Mouse (Mus musculus) forebrain, embryonic 16.5 days (tissue): Measurements from ENCODE around the gene Hist1h2ae. TPM values are rescaled to one million over a fixed set of nuclear protein-coding genes. Genes with fewer than 3 reads are reported as not detected.
A peak's percentile ranks its signal among the peaks of the same experiment; 100 is the strongest.
"Not testable (repeated sequence)": the region's sequence is repeated elsewhere in the genome, so short reads cannot be mapped to it uniquely, and the experiment has no call there.

ENCODE experiments used
- ATAC-seq: fragments of 200-750 bp; cut with Nextera tagmentation; 2 replicates; pipeline ENCODE4 v1.8.0; 2017; ENCODE audit warnings: mild to moderate bottlenecking, moderate library complexity
- H3K27ac ChIP-seq: fragments of 300-500 bp; sonication (generic); 2 replicates; pipeline ENCODE4 v1.5.1; 2014; ENCODE audit warnings: low read length, control low read depth
- H3K27me3 ChIP-seq: fragments of 300-500 bp; sonication (generic); replicated peaks from 2 replicates; pipeline ENCODE4 v1.6.1; 2014; ENCODE audit warnings: low read length; ENCODE audit not compliant: control insufficient read depth, insufficient read depth
- H3K36me3 ChIP-seq: fragments of 300-500 bp; sonication (generic); 2 replicates; pipeline ENCODE4 v1.6.1; 2014; ENCODE audit not compliant: control insufficient read depth, insufficient read depth
- H3K4me1 ChIP-seq: fragments of 300-500 bp; sonication (generic); replicated peaks from 2 replicates; pipeline ENCODE4 v1.6.1; 2014; ENCODE audit warnings: low read length; ENCODE audit not compliant: control insufficient read depth, insufficient read depth
- H3K4me2 ChIP-seq: fragments of 300-500 bp; sonication (generic); 2 replicates; pipeline ENCODE4 v1.6.1; 2014; ENCODE audit warnings: mild to moderate bottlenecking, low read length, control low read depth
- H3K4me3 ChIP-seq: fragments of 300-500 bp; sonication (generic); replicated peaks from 2 replicates; pipeline ENCODE4 v1.5.1; 2014; ENCODE audit warnings: mild to moderate bottlenecking, low read length, control low read depth
- H3K9ac ChIP-seq: fragments of 300-500 bp; sonication (generic); replicated peaks from 2 replicates; pipeline ENCODE4 v1.6.1; 2014; ENCODE audit warnings: low read depth, low read length, control low read depth
- H3K9me3 ChIP-seq: fragments of 300-500 bp; sonication (generic); 2 replicates; pipeline ENCODE4 v1.6.1; 2016; ENCODE audit warnings: low read length; ENCODE audit not compliant: control insufficient read depth
- WGBS: fragments of 180-500 bp; shearing (Covaris S2); extraction: QIAGEN DNeasy Blood & Tissue Kit; methylation state at CpG from one replicate; pipeline ENCODE4 v1.1.7; 2014; 5-methylcytosine and 5-hydroxymethylcytosine counted together
- polyA plus RNA-seq: library from polyadenylated mRNA; unstranded; fragments of >200 nt; fragmentation: Nextera tagmentation; extraction: Ambion mirVana; gene quantifications from 2 replicates; pipeline ENCODE4 v1.2.1, GENCODE M21; 2015

The Hist1h2ae gene
- polyA plus RNA-seq, 1 experiment from 2014 or later = 33.0 TPM

DNA sequence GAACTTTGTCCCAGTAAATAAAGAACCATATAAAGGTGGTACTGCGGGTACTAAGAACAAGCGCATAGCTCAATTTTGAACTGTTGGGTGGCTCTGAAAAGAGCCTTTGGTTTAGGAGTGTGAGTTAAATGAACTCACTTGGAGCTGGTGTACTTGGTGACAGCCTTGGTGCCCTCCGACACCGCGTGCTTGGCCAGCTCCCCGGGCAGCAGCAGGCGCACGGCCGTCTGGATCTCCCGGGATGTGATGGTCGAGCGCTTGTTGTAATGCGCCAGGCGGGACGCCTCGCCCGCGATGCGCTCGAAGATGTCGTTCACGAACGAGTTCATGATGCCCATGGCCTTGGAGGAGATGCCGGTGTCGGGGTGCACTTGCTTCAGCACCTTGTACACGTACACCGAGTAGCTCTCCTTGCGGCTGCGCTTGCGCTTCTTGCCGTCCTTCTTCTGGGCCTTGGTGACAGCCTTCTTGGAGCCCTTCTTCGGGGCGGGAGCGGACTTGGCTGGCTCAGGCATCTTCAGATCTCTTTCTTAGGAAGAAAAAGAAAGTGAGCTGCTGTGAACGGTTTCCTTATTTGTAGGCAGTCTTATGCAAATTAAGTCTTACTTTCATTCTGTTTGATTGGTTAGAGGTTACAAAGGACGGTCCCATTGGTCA, 14.6 kb upstream of the Hist1h2ae start:
- Histone ChIP-seq H3K4me3 (peak overlapping the region; percentile 49), H3K4me2 (peak overlapping the region; percentile 60), H3K27ac (peak overlapping the region; percentile 98), H3K9ac (peak overlapping the region; percentile 67), H3K4me1 (peaks cover 33% of the 10 kb centered on the region)
- peak; percentile 87 for ATAC-seq
- not testable (repeated sequence) for H3K36me3 ChIP-seq, H3K27me3 ChIP-seq, H3K9me3 ChIP-seq
- WGBS = under 1% methylated on average over 30 of the region's 36 CpGs

DNA sequence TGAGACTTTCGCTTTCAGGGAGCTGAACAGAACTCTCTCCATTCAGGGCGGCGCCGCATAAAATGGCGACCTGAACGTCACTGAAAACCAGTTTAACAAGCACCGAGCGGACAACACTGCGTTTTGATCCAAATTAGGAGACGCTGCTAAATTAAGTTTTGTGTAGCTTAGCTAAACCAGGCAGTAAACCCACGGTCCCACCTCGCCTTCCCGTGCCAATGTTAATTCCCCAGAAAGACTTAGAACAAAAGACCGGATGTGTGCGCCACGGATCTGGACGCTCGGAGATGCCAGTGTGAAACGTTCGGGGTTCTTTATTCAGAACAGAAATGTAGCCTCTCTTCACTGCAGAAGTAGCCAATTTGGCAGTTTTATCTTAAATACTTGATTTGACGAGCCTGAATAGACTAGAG, 14.0 kb upstream of the Hist1h2ae start:
- H3K27ac ChIP-seq = peak overlapping the region; percentile 98
- WGBS = 0% methylated on average over 21 of the region's 21 CpGs
- H3K4me2 ChIP-seq = peak overlapping the region; percentile 60
- ATAC-seq = peak; percentile 11
- no peaks in the 10 kb centered on the region for H3K36me3 ChIP-seq
- H3K9ac ChIP-seq = peak overlapping the region; percentile 67
- H3K9me3 ChIP-seq = no peaks in the 10 kb centered on the region
- peaks cover 33% of the 10 kb centered on the region for H3K4me1 ChIP-seq
- no peaks in the 10 kb centered on the region for H3K27me3 ChIP-seq
- H3K4me3 ChIP-seq = peak overlapping the region; percentile 49

DNA sequence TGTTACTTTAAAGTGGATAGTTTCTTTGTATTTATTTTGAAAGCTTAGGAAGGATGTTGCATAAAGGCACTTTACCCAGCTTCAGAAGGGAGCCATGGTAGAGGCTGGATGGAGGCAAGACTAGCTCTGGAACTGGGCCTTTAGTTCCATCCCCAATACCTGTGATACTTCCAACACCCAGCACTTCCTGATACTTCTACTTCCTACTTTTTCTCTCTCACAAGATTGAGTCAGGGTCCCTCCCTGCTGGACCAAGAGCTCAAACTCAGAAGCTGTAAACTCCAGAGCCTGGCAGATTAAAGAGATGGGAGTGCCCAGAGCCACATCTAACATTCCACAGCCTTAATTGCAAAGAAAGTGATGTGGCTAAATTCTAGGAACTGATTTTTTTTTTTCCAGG, 13.3 kb upstream of the Hist1h2ae start:
- H3K4me3 ChIP-seq = peak overlapping the region; percentile 49
- H3K27ac ChIP-seq = peak overlapping the region; percentile 98
- peaks cover 33% of the 10 kb centered on the region for H3K4me1 ChIP-seq
- H3K4me2 ChIP-seq = peak overlapping the region; percentile 60
- H3K36me3 ChIP-seq = no peaks in the 10 kb centered on the region
- no peak for ATAC-seq
- no peaks in the 10 kb centered on the region for H3K27me3 ChIP-seq
- H3K9me3 ChIP-seq = no peaks in the 10 kb centered on the region
- H3K9ac ChIP-seq = peak overlapping the region; percentile 67

DNA sequence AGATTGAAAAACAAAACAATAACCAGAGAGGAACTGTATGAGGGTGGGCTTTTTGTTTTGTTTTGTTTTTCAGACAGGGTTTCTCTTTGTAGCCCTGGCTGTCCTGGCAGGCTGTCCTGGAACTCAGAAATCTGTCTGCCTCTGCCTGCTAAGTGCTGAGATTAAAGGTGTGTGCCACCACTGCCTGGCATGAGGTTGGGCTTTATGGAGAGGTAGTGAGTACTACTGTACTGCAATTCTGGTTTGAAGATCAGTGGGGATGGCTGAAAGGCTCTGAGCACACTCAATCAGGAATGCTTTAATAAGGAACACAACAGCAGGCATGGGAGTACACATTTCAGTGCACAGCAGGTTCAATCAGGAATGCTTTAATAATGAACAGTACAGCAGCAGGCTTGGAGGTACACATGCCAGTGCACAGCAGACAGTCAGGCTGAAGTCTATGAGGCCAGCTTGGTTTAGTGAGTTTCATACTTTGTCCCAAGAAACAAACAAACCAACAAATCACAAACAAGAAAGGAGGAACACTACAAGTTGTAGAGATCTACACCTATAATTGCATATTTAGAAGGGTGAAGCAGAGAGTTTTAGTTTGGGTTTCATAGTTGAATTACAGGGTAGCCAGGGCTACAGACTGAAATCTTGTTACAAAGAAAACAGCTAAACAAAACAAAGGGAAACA, 12.5 kb upstream of the Hist1h2ae start:
- no peaks in the 10 kb centered on the region for H3K36me3 ChIP-seq
- H3K4me1 ChIP-seq = peaks cover 33% of the 10 kb centered on the region
- no peak overlapping the region for H3K9ac ChIP-seq
- peak overlapping the region; percentile 3; the same call in 1 of the 2 replicates for H3K27ac ChIP-seq
- H3K4me3 ChIP-seq = no peak overlapping the region
- no peak for ATAC-seq
- no peaks in the 10 kb centered on the region for H3K9me3 ChIP-seq
- H3K27me3 ChIP-seq = no peaks in the 10 kb centered on the region
- H3K4me2 ChIP-seq = no peak overlapping the region

DNA sequence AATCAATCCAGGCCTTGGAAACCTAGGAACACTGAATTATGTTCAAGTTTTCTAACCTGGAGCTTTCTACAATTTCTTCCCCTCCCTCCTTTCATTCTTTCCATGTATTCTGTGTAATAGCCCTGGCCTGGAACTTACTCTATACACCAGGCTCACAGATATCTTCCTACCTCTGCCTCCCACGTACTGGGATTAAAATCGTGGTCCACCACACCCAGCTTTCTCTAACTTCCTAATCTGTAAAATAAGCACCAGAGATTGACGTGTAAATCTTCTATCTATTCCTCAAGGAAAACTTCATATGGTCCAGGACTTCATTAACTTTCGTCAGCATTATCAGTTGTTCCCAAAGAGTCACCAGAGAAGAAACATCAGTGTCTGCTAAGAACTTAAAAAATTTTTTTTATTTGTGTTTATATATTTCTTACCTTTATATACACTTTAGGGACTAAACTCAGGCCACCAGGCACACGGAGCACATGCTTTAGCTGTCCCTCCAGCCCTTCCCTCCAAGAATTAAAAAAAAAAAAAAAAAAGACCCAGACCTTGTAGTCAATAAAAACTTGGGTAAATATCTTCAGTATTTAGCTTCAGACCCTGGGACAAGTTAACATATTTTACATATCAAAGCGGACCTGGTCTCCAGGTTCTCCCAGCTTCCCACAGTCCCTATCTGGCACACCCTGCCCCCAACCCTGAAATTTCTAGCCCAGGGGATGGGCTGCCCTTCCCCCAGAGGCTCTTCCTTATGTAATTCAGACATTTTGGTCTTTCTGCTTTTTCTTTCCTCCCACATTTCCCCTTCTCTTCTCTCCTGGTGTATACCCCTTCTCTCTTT, 11.4 kb upstream of the Hist1h2ae start:
- ATAC-seq = no peak
- no peaks in the 10 kb centered on the region for H3K27me3 ChIP-seq
- WGBS = 8% methylated on average over 6 of the region's 6 CpGs

DNA sequence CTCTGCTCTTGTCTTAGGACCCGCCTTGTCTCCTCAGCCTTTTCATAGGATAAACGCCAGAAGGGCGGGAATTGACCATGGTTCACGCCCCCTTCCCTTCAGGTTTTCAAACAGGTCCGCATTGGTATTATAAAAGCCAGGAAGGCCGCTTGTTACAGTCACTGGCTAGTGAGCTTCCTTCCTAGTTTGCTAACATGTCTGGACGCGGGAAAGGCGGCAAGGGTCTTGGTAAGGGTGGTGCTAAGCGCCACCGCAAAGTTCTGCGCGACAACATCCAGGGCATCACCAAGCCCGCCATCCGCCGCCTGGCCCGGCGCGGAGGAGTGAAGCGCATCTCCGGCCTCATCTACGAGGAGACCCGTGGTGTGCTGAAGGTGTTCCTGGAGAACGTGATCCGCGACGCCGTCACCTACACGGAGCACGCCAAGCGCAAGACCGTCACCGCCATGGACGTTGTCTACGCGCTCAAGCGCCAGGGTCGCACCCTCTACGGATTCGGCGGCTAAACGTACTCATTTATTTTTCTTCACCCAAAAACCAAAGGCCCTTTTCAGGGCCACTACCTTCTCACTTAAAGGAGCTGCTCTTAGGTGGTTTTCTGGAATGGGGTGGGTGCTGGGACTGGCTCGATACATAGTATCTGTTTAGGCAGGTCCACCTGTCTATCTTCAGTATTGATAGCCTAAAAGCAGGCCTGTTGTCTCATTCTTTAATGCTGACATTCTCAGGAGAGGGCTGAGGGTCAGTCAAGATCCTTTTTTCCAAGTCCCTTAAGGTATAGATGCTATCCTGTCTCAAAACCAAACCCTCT, 10.6 kb upstream of the Hist1h2ae start, which contains the start of gene Hist1h4d:
Hist1h4d (plus strand) TSS at position 191 of the 811 bp plus-strand sequence.
- peak within 1 kb of the TSS; percentile 61 for H3K4me3 ChIP-seq
- H3K4me1 ChIP-seq = peaks cover 38% of the 10 kb centered on the region
- under 1% methylated on average over 41 of the region's 43 CpGs for WGBS
- peak within 1 kb of the TSS; percentile 67 for H3K9ac ChIP-seq
- no peaks in the 10 kb centered on the region for H3K36me3 ChIP-seq
- ATAC-seq = peak; percentile 89
- no peaks in the 10 kb centered on the region for H3K9me3 ChIP-seq
- no peaks in the 10 kb centered on the region for H3K27me3 ChIP-seq
- H3K4me2 ChIP-seq = peak within 1 kb of the TSS; percentile 96
- peak within 1 kb of the TSS; percentile 80 for H3K27ac ChIP-seq

More for the DNA sequence above, 11.4 kb upstream of the Hist1h2ae start:
- Histone ChIP-seq H3K9me3 (no peaks in the 10 kb centered on the region), H3K27ac (peak overlapping the region; percentile 80), H3K36me3 (no peaks in the 10 kb centered on the region), H3K9ac (peak overlapping the region; percentile 67), H3K4me1 (peaks cover 33% of the 10 kb centered on the region), H3K4me2 (peak overlapping the region; percentile 96), H3K4me3 (peak overlapping the region; percentile 61)

DNA sequence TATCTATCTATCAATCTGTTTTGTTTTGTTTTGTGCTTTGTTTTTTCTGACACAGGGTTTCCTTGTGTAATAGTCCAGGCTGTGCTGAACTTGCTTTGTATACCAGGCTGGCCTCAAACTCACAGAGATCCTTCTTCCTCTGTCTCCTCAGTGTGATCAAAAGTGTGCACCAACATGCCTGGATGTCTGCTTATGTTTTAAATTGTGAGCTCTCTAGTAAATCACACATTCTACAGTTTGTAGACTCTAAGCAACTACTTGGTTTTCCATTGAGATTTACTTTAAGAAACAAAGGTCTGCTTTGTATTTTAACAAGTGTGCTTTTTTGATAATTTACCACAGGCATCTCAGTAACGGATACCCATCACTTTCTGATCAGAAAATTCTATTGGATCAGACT, 6.8 kb upstream of the Hist1h2ae start:
- WGBS = 86% methylated on average over 1 of the region's 1 CpGs

DNA sequence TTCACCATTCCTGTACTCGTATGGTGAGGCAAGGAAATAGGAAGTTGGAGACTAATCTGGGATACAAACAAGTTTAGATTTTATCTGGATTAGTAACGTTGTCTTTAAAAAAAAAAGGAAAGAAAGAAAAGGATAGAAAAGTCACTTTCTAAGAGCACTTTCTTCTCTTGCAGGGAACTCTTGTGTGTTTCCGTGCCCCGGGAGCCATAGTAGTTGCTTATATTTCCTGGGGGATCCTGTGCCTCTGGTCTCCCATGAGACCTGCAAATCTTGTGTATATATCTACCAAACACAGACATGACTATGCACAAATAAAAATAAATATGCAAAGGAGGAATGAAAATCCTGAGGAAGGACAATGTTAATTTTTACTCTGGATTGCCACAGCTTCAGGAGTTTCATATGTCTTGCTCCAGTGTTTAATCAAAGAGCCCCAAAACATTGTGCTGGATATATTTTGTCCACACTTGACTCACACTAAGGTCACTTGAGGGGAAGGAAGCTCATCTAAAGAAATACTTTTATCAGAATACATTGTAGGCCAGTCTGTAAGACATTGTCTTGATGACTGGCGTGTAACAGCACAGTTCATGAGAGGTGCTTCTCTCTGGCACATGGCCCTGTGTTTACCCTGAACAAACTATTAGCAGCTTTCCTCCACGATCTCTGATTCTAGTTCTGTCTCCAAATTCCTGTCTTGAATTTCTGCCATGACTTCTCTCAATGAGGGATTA, 6.1 kb upstream of the Hist1h2ae start:
- peaks cover 28% of the 10 kb centered on the region for H3K4me1 ChIP-seq
- H3K9ac ChIP-seq = no peak overlapping the region; the same call in 1 of the 2 replicates
- 35% methylated on average over 6 of the region's 6 CpGs for WGBS
- H3K27me3 ChIP-seq = no peaks in the 10 kb centered on the region
- no peak for ATAC-seq
- H3K4me2 ChIP-seq = peak overlapping the region; percentile 75
- H3K36me3 ChIP-seq = no peaks in the 10 kb centered on the region
- no peak overlapping the region for H3K27ac ChIP-seq
- H3K9me3 ChIP-seq = no peaks in the 10 kb centered on the region
- peak overlapping the region; percentile 49 for H3K4me3 ChIP-seq

More for the DNA sequence above, 6.8 kb upstream of the Hist1h2ae start:
- no peaks in the 10 kb centered on the region for H3K36me3 ChIP-seq
- no peak overlapping the region for H3K4me3 ChIP-seq
- H3K9me3 ChIP-seq = no peaks in the 10 kb centered on the region
- no peak for ATAC-seq
- H3K9ac ChIP-seq = no peak overlapping the region
- peaks cover 30% of the 10 kb centered on the region for H3K4me1 ChIP-seq
- no peaks in the 10 kb centered on the region for H3K27me3 ChIP-seq
- no peak overlapping the region for H3K27ac ChIP-seq
- no peak overlapping the region for H3K4me2 ChIP-seq
